Mouse (Mus musculus) heart, adult 8-10 months (tissue): ENCODE results near the gene Cd46. TPM values are rescaled to one million over a fixed set of nuclear protein-coding genes. Genes with fewer than 3 reads are reported as not detected.

Source experiments
- DNase-seq: peaks from one replicate; pipeline ENCODE4 v3.0.0; 2022; ENCODE audit warnings: low spot score
- total RNA-seq, 4 experiments: library from RNA; stranded (reverse); gene quantifications; 2 replicates each; pipeline ENCODE4 v1.2.4; 2022

Cd46 gene
- total RNA-seq, 4 experiments from 2014 or later: 0.46 to 1.3 (median 1.0) TPM

- DNase-seq: peak; percentile 93
Observed at GRCm38 (mm10) chr1:195018089-195018999, 73.7 kb downstream of the Cd46 start.

- DNase-seq: no peak
Observed at GRCm38 (mm10) chr1:195017626-195018025, 74.4 kb downstream of the Cd46 start.

GRCm38 (mm10) chr1:195016811-195017501, 75.1 kb downstream of the Cd46 start:
- peak; percentile 69 for DNase-seq

GRCm38 (mm10) chr1:195015281-195015680, 76.8 kb downstream of the Cd46 start:
- DNase-seq: no peak

DNA sequence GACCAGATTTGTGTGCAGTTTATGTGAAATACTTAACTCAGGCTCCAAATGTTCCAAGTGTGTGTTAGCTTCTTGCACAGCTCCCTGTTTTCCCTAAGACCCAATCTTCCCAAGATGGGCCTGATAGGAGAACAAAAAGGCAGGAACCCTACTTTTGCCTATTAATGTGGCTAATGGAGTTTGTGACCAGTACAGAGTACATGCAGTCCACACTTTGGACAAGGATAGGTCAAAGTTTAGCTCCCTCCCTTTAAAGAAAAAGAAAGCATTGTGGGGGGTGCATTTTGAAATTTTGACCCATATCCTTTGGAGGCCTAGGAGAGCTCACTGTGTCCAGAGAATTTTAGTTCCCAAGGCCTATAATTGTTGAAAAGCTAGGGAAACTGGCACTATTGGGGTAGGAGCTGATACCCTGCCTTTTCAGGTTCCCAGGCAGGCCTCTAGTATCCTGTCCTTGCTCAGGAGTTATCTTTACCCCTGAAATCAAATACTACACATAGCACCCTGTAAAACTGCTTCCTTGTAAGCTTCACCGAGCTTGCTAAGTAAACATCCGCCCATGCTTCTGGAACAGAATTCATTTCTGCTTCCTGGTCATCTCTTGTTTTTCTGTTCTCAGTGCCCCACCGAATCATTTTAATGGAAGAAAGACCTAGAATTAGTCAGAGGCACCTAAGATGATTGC, 77.7 kb downstream of the Cd46 start:
- no peak for DNase-seq

DNA sequence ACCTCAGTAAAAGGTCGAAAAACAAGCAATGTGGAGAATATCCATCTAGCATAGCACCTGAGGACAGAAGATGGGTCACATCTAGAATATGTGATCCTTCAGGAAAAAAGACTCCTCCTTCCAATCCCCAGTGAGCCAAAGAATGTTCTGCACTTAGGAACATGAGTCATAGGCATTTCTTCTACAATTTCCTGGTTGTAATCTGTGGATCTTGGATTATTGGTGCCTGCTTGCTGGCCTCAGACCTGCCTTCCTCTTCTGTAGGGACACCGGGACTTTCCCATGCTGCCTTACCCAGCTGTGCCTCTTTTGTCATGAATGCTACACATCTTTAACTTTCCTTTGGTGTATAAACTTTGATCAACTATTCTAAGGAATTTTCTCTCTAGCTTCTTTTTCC, 79.5 kb downstream of the Cd46 start:
- DNase-seq: no peak

GRCm38 (mm10) chr1:195006267-195006666, 85.8 kb downstream of the Cd46 start:
- DNase-seq: no peak

GRCm38 (mm10) chr1:195004194-195004593, 87.9 kb downstream of the Cd46 start:
- DNase-seq: no peak

DNA sequence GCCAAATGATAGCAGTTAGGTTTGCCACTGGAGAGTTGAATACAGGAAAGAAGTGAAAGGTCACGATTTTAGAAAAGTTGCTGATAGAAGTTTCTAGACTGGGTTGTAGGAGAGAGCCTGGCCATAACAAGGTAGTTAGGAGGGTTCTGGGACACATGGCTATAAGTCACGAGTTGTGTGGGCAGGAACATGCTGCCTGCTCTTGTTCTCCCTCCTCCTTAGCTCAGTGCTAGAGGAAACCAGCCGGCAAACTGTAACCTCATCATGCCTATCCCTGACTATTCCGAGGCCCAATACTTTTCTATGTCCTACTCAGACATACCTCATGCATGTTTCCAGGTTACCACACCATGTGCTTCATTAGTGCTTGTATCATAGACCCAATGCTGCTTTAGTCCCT, 88.7 kb downstream of the Cd46 start:
- DNase-seq: no peak

DNA sequence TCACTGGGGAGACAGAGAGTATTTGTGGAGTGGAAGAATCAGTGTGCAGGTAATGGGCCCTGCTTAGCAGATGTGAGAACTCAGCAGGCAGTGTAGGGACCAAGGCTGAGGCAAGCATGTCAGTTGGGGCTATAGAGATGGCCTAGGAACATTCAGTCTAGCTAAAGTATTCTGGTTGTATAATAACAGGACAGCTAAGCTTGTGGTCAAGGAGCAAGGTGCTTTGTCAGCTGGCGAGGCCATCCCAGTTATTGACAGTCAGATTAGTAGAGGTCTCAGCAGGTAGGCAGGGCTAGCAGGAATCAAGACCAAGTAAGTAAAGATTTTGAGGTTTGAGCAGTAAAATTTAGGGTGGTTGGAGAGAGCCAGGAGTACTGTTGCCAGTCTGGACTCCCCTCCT, 93.7 kb downstream of the Cd46 start:
- DNase-seq: no peak

DNA sequence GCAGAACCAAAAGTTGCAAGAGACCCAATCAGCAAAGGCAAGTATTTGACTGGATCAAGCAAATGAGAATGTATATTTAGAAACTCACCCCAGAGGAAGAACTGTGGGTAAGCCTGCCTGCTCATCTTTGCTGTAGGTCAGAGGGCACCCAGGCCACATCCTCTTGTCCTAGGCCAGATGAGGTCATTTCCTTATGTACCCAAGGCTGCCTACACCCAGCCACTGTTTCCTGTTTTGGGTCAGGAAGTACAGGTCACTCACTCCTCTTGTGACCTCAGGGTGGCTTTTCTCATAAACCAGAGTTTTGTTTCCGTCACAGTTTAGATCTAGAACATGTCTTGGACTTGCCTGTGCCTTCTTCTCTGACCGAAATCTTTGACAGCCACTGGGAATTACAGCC, 96.9 kb downstream of the Cd46 start:
- peak; percentile 85 for DNase-seq

DNA sequence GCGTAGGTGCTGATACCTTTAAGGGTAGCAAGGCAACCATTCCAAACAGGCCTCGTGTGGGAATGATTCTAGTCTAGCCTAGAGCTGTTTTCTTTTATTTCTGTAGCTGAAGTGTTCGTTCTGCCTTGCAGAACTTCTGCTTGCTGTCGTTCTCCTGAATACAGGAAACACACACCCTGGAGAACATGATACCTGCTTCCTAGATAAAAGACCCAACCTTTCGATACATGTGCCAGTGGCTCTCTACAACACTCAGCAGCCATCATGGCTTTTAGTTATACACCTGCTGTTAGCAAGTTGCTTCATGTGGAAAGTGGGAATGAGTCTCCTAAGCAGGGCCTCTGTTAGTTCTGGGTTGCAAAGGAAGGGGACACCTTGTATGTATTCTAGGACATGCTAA, 97.8 kb downstream of the Cd46 start:
- DNase-seq: no peak

GRCm38 (mm10) chr1:194993409-194993988, 98.5 kb downstream of the Cd46 start:
- no peak for DNase-seq

DNA sequence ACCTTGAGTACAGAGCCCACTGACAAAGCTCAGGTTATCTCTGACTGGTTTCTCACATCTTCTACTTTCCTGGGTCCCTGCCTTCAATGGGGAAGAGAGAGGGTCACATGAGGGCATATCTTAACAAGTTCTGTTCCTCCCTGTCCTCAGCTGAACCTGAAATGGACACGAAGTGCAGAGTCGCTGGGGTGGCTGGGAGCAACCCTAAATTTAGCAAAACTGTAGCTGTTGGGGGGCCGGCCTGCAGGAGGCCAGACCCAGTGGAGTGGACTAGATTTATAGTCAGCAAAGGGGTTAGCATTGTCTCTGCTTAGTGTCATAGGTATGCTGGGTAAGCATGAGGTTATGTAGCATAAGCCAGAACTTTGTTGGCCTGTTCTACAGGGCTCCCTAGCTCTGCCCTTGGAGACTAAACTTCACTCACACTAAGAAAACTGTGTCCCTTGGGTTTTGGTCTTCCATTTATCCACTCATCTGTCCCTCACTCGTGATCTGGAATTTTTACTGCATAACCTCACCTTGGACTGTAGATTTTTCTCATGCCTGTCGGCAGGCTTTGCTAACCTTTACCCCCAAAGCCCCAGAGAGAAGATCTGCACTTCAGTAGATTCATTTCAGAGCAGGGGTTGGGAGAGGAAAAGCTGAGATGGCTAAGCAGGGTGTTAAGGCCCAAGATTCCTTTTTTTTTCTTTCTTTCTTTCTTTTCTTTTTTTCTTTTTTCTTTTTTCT, 99.3 kb downstream of the Cd46 start:
- DNase-seq: no peak

DNA sequence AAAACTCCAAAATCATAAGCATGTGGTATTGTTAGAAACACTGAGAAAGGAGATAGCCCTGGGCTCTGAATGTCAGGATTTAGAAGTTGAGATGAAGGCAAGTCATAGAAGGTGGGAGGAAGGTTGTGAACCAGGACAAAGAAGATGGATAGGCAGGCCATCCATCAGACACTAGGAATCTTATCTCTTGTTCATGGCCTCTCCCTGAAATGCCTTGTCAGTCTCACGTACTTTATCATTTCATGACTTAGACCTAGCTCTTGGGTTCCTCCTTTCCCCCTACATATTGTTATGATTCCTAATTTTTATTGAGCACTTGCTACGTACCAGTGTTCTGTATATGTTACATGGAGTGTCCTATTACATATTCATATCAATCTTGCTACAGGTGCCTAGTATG, 100.4 kb downstream of the Cd46 start:
- DNase-seq: no peak

DNA sequence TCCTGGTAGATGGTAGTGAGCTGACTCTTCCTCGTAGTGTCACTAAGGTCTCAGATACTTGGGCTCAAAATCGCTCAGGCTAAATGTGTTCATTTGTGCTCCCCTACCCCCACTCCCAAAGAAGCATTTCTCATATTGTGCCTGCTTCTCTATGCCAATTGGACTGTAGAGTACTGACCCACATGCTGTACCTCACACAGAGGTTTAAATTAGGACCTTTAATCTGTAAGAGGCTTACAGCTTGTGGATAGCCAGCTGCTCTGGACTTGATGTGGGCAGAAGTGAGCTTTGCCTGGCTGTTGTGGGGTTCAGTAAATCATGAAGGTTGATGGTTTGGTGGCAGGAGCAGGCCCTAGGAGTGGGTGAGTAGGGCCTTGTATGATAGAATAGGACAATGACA, 101.1 kb downstream of the Cd46 start:
- no peak for DNase-seq

DNA sequence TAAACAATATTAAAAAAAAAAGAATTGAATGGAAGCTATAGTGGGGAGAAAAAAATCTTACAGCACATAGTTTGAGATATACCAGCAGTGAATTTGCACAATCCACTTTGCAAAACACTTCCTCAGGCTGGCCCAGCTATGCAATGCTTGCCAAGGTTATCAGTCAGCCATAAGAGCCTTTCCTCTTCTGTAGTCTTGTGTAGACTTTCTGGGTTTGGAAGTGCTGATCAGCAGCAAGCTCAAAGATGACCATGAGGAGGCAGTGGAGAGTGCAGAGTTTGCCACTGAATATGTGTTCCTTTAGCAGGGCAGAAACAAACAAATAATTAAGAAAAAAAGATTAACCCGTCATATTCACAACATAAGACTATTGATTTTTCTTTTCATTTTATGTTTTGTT, 103.0 kb downstream of the Cd46 start:
- no peak for DNase-seq
